Mouse (Mus musculus) embryonic facial prominence, embryonic 11.5 days (tissue): ENCODE results near the gene Gmcl1. TPM values are rescaled to one million over a fixed set of nuclear protein-coding genes. Genes with fewer than 3 reads are reported as not detected.

Experiments
- ATAC-seq: fragments of 200-750 bp; cut with Nextera tagmentation; replicated peaks from 2 replicates; pipeline ENCODE4 v1.8.0; 2017; ENCODE audit warnings: low read depth; ENCODE audit not compliant: insufficient number of reproducible peaks, low FRiP score, low TSS enrichment
- DNase-seq: peaks from one replicate; pipeline ENCODE4 v3.0.0-alpha.2; 2015; ENCODE audit warnings: low spot score
- H3K27ac ChIP-seq: fragments of 300-500 bp; sonication (generic); replicated peaks from 2 replicates; pipeline ENCODE4 v1.5.1; 2014; ENCODE audit warnings: mild to moderate bottlenecking, low read depth, low read length, control low read depth
- H3K27me3 ChIP-seq: fragments of 300-500 bp; sonication (generic); 2 replicates; pipeline ENCODE4 v1.6.1; 2014; ENCODE audit warnings: mild to moderate bottlenecking, low read length, moderate library complexity, mixed read lengths; ENCODE audit not compliant: control insufficient read depth, insufficient read depth
- H3K36me3 ChIP-seq: fragments of 300-500 bp; sonication (generic); replicated peaks from 2 replicates; pipeline ENCODE4 v1.6.1; 2014; ENCODE audit warnings: low read depth, mild to moderate bottlenecking, low read length, moderate library complexity, mixed read lengths; ENCODE audit not compliant: control insufficient read depth, insufficient read depth
- H3K4me1 ChIP-seq: fragments of 300-500 bp; sonication (generic); 2 replicates; pipeline ENCODE4 v1.6.1; 2014; ENCODE audit warnings: low read length, mixed read lengths; ENCODE audit not compliant: control insufficient read depth, insufficient read depth
- H3K4me2 ChIP-seq: fragments of 300-500 bp; sonication (generic); 2 replicates; pipeline ENCODE4 v1.6.1; 2014; ENCODE audit warnings: low read depth, mild to moderate bottlenecking, control low read depth, low read length, moderate library complexity
- H3K4me3 ChIP-seq: fragments of 300-500 bp; sonication (generic); 2 replicates; pipeline ENCODE4 v1.5.1; 2014; ENCODE audit warnings: low read depth, low read length, control low read depth
- H3K9ac ChIP-seq: fragments of 300-500 bp; sonication (generic); replicated peaks from 2 replicates; pipeline ENCODE4 v1.6.1; 2014; ENCODE audit warnings: mild to moderate bottlenecking, control low read depth, low read length
- H3K9me3 ChIP-seq: fragments of 300-500 bp; sonication (generic); replicated peaks from 2 replicates; pipeline ENCODE4 v1.6.1; 2016; ENCODE audit warnings: mild to moderate bottlenecking, low read length, inconsistent platforms, mixed read lengths; ENCODE audit not compliant: control insufficient read depth
- WGBS: fragments of 180-500 bp; shearing (Covaris S2); extraction: QIAGEN DNeasy Blood & Tissue Kit; methylation state at CpG from one replicate; pipeline ENCODE4 v1.1.7; 2014; 5-methylcytosine and 5-hydroxymethylcytosine counted together
- polyA plus RNA-seq: library from polyadenylated mRNA; unstranded; fragments of >200 nt; fragmentation: Nextera tagmentation; extraction: Ambion mirVana; gene quantifications from 2 replicates; pipeline ENCODE4 v1.2.1, GENCODE M21; 2014

Gmcl1 gene
- polyA plus RNA-seq, 1 experiment from 2014 or later = 57.4 TPM

GRCm38 (mm10) chr6:86750961-86751360 is 17.8 kb upstream of the Gmcl1 start:
- H3K36me3 ChIP-seq = no peaks in the 10 kb centered on the region
- no peaks in the 10 kb centered on the region for H3K4me1 ChIP-seq
- no peak overlapping the region for H3K9ac ChIP-seq
- DNase-seq (no peak), ATAC-seq (no peak)
- H3K9me3 ChIP-seq = no peaks in the 10 kb centered on the region
- no peaks in the 10 kb centered on the region for H3K27me3 ChIP-seq
- no peak overlapping the region for H3K27ac ChIP-seq
- H3K4me3 ChIP-seq = no peak overlapping the region
- WGBS = 96% methylated on average over 4 of the region's 4 CpGs
- no peak overlapping the region for H3K4me2 ChIP-seq

GRCm38 (mm10) chr6:86749817-86750216 is 16.6 kb upstream of the Gmcl1 start:
- Histone ChIP-seq H3K36me3 (no peaks in the 10 kb centered on the region), H3K4me1 (no peaks in the 10 kb centered on the region), H3K4me3 (no peak overlapping the region), H3K27me3 (no peaks in the 10 kb centered on the region), H3K4me2 (no peak overlapping the region), H3K27ac (no peak overlapping the region), H3K9me3 (no peaks in the 10 kb centered on the region), H3K9ac (no peak overlapping the region)
- ATAC-seq = no peak
- 73% methylated on average over 4 of the region's 4 CpGs for WGBS
- DNase-seq = no peak

GRCm38 (mm10) chr6:86747171-86747570 is 14.0 kb upstream of the Gmcl1 start:
- no peaks in the 10 kb centered on the region for H3K9me3 ChIP-seq
- H3K4me2 ChIP-seq = no peak overlapping the region
- DNase-seq (peak; percentile 76), ATAC-seq (no peak)
- H3K4me1 ChIP-seq = no peaks in the 10 kb centered on the region
- no peaks in the 10 kb centered on the region for H3K27me3 ChIP-seq
- no peaks in the 10 kb centered on the region for H3K36me3 ChIP-seq
- no peak overlapping the region for H3K9ac ChIP-seq
- H3K27ac ChIP-seq = no peak overlapping the region
- H3K4me3 ChIP-seq = no peak overlapping the region

GRCm38 (mm10) chr6:86740652-86741051 is 7.5 kb upstream of the Gmcl1 start:
- Histone ChIP-seq H3K36me3 (no peaks in the 10 kb centered on the region), H3K27me3 (no peaks in the 10 kb centered on the region), H3K4me3 (no peak overlapping the region), H3K4me1 (no peaks in the 10 kb centered on the region), H3K9me3 (no peaks in the 10 kb centered on the region), H3K9ac (no peak overlapping the region), H3K4me2 (no peak overlapping the region), H3K27ac (no peak overlapping the region)
- ATAC-seq = no peak
- WGBS = 43% methylated on average over 3 of the region's 3 CpGs
- no peak for DNase-seq

- no peak overlapping the region for H3K4me2 ChIP-seq
- H3K27ac ChIP-seq = no peak overlapping the region
- DNase-seq = no peak
- no peaks in the 10 kb centered on the region for H3K9me3 ChIP-seq
- no peak overlapping the region for H3K9ac ChIP-seq
- no peak for ATAC-seq
- no peaks in the 10 kb centered on the region for H3K4me1 ChIP-seq
- H3K36me3 ChIP-seq = no peaks in the 10 kb centered on the region
- H3K4me3 ChIP-seq = no peak overlapping the region
- H3K27me3 ChIP-seq = no peaks in the 10 kb centered on the region
- WGBS = 76% methylated on average over 6 of the region's 6 CpGs
Measured at GRCm38 (mm10) chr6:86736830-86737229, 3.6 kb upstream of the Gmcl1 start.

GRCm38 (mm10) chr6:86736313-86736712 is 3.1 kb upstream of the Gmcl1 start:
- H3K27ac ChIP-seq = no peak overlapping the region
- no peak overlapping the region for H3K4me3 ChIP-seq
- DNase-seq (no peak), ATAC-seq (no peak)
- H3K4me2 ChIP-seq = no peak overlapping the region
- no peaks in the 10 kb centered on the region for H3K36me3 ChIP-seq
- no peak overlapping the region for H3K9ac ChIP-seq
- no peaks in the 10 kb centered on the region for H3K27me3 ChIP-seq
- 85% methylated on average over 4 of the region's 4 CpGs for WGBS
- no peaks in the 10 kb centered on the region for H3K4me1 ChIP-seq
- H3K9me3 ChIP-seq = no peaks in the 10 kb centered on the region

GRCm38 (mm10) chr6:86732276-86733173 is 658 bp downstream of the Gmcl1 start:
- H3K27me3 ChIP-seq = no peaks in the 10 kb centered on the region

GRCm38 (mm10) chr6:86728711-86729110 is 4.5 kb downstream of the Gmcl1 start:
- no peak overlapping the region for H3K9ac ChIP-seq
- no peaks in the 10 kb centered on the region for H3K36me3 ChIP-seq
- no peaks in the 10 kb centered on the region for H3K9me3 ChIP-seq
- H3K4me2 ChIP-seq = no peak overlapping the region
- ATAC-seq (no peak), DNase-seq (no peak)
- no peak overlapping the region for H3K4me3 ChIP-seq
- WGBS = 90% methylated on average over 5 of the region's 5 CpGs
- no peak overlapping the region for H3K27ac ChIP-seq
- no peaks in the 10 kb centered on the region for H3K27me3 ChIP-seq
- H3K4me1 ChIP-seq = no peaks in the 10 kb centered on the region

More at GRCm38 (mm10) chr6:86732276-86733173, 658 bp downstream of the Gmcl1 start:
- no peaks in the 10 kb centered on the region for H3K36me3 ChIP-seq
- peak overlapping the region; percentile 76 for H3K9ac ChIP-seq
- H3K4me3 ChIP-seq = peak overlapping the region; percentile 47
- no peaks in the 10 kb centered on the region for H3K4me1 ChIP-seq
- H3K27ac ChIP-seq = peak overlapping the region; percentile 66
- WGBS = under 1% methylated on average over 55 of the region's 62 CpGs
- DNase-seq (peak; percentile 26), ATAC-seq (peak; percentile 70)
- H3K9me3 ChIP-seq = no peaks in the 10 kb centered on the region
- H3K4me2 ChIP-seq = peak overlapping the region; percentile 76
